Comparison of ENCODE assay signal across 11 mouse cellular contexts in the genomic region with DNA sequence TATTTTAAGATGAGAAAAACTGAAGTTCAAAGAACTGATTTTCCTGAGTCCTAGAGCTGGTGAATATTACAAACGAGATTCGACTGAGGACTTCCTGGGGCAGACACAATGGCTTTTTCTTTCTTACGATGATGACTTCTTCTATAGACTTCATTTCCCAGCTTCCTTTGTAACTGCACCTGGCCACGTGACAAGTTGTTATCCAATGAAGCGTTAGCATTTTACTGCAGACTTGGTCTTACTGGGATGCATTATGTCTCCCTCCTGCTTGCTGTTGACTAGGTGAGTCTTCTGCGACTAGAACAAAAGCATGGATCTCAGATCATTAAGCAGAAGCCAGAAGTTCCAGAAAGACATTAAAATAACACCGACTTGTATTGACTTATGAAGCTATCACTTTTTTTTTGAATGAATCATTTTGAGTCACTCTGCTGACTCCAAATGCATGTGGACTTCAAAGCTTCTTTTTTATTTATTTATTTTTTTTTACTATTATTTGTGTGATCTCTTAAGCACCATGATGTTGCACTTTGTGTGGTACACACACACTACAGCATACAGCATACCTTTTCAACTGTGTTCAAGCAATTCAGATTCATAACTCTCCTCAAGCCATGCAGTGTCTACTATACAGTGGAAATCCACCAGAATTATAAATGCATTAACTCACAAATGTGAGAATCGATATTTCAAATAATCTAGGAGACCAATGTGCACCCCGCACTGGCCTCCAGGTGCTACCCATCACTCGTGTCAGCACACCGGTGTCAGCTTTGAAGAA.
DNase-seq lines count a peak whose midpoint lies in the region; ATAC-seq lines count a peak whose summit lies in the region.
"Had no signal": no experiment of that assay in that cellular context is flagged by ENCODE, and none has a peak within 500 bp of the region (broad histone marks: within the 10 kb centered on the region; RNA-seq: fewer than 3 reads in every experiment).

No protein-coding gene starts in this region.

- no peaks in the 10 kb centered on the region for H3K27me3 ChIP-seq in midbrain, embryonic 14.5 days (ENCODE audit: control insufficient read depth, insufficient read depth, low read length)

- no peak overlapping the region for H3K9ac ChIP-seq in midbrain, embryonic 14.5 days (replicated peaks; ENCODE audit: low read length)
- H3K9ac ChIP-seq: lung, embryonic 14.5 days had no signal

- no peaks in the 10 kb centered on the region for H3K9me3 ChIP-seq in midbrain, embryonic 14.5 days (ENCODE audit: control insufficient read depth, low read length)

- no peak for ATAC-seq in cerebellum, adult (ENCODE audit: insufficient number of reproducible peaks, low FRiP score, low TSS enrichment)
- peak; percentile 40; the same call in 1 of the 2 replicates for ATAC-seq in midbrain, embryonic 14.5 days (ENCODE audit: low FRiP score, low TSS enrichment)
- ATAC-seq: inflammation-experienced regulatory T-cells, adult 6 months had no signal

- H3K27ac ChIP-seq in midbrain, embryonic 14.5 days (replicated peaks; ENCODE audit: low read depth, low read length) = peak overlapping the region; percentile 84

- DNase-seq in cerebellum, postnatal 10 days = peak; percentile 55
- DNase-seq in ZHBTc4 (ENCODE audit: low read depth, low spot score) = peak; percentile 43
- DNase-seq in frontal cortex, postnatal 10 days (ENCODE audit: low spot score in 2 of 2) = peak; percentile 20 to 26
- DNase-seq in midbrain, embryonic 14.5 days = peak; percentile 83
- DNase-seq in B cell, adult 2 months = no peak
- DNase-seq in adrenal gland, postnatal 25 days = no peak
- DNase-seq in ovary, adult 18-20 months (ENCODE audit: low spot score) = no peak
- DNase-seq: adrenal gland, adult 2 months had no signal

- peak overlapping the region; percentile 49; the same call in 1 of the 2 replicates for H3K4me2 ChIP-seq in midbrain, embryonic 14.5 days (ENCODE audit: low read length)

- no peak overlapping the region for H3K4me3 ChIP-seq in midbrain, embryonic 14.5 days (replicated peaks; ENCODE audit: low read depth, low read length)

- WGBS in midbrain, embryonic 14.5 days = 41% methylated on average over 11 of the region's 11 CpGs

- H3K4me1 ChIP-seq in midbrain, embryonic 14.5 days (ENCODE audit: control insufficient read depth, insufficient read depth, low read length) = peaks cover 27% of the 10 kb centered on the region

- no peaks in the 10 kb centered on the region for H3K36me3 ChIP-seq in midbrain, embryonic 14.5 days (ENCODE audit: control insufficient read depth, insufficient read depth, low read length)

Comparison
In these comparisons a context has a peak if more than half of its experiments do, and no peak if none do; other contexts are left out.
1. DNase-seq: peak in cerebellum, postnatal 10 days (2 of 2), ZHBTc4 (single experiment), frontal cortex, postnatal 10 days (2 of 2) and midbrain, embryonic 14.5 days (single experiment); none in B cell, adult 2 months (0 of 2), adrenal gland, postnatal 25 days (single experiment) and ovary, adult 18-20 months (single experiment).